Mouse (Mus musculus) kidney, embryonic 14.5 days (tissue): ENCODE results near the gene Cacng5. TPM values are rescaled to one million over a fixed set of nuclear protein-coding genes. Genes with fewer than 3 reads are reported as not detected.

Source experiments
- ATAC-seq: fragments of 200-750 bp; cut with Nextera tagmentation; 2 replicates; pipeline ENCODE4 v1.8.0; 2017; ENCODE audit warnings: moderate number of reproducible peaks, mild to moderate bottlenecking, moderate TSS enrichment, moderate library complexity; ENCODE audit not compliant: low FRiP score, low TSS enrichment
- H3K27ac ChIP-seq: fragments of 300-500 bp; sonication (generic); 2 replicates; pipeline ENCODE4 v1.5.1; 2014; ENCODE audit warnings: low read depth, mild to moderate bottlenecking, low read length, moderate library complexity, mixed read lengths
- H3K27me3 ChIP-seq: fragments of 300-500 bp; sonication (generic); 2 replicates; pipeline ENCODE4 v1.6.1; 2014; ENCODE audit warnings: mild to moderate bottlenecking, low read length; ENCODE audit not compliant: control insufficient read depth, insufficient read depth
- H3K36me3 ChIP-seq: fragments of 300-500 bp; sonication (generic); 2 replicates; pipeline ENCODE4 v1.6.1; 2014; ENCODE audit warnings: low read length, mixed read lengths; ENCODE audit not compliant: control insufficient read depth, insufficient read depth
- H3K4me1 ChIP-seq: fragments of 300-500 bp; sonication (generic); 2 replicates; pipeline ENCODE4 v1.6.1; 2014; ENCODE audit warnings: low read length, mixed read lengths; ENCODE audit not compliant: control insufficient read depth, insufficient read depth
- H3K4me2 ChIP-seq: fragments of 300-500 bp; sonication (generic); replicated peaks from 2 replicates; pipeline ENCODE4 v1.6.1; 2014; ENCODE audit warnings: low read depth, mild to moderate bottlenecking, low read length
- H3K4me3 ChIP-seq: fragments of 300-500 bp; sonication (generic); 2 replicates; pipeline ENCODE4 v1.5.1; 2014; ENCODE audit warnings: mild to moderate bottlenecking, low read length
- H3K9ac ChIP-seq: fragments of 300-500 bp; sonication (generic); 2 replicates; pipeline ENCODE4 v1.6.1; 2014; ENCODE audit warnings: low read depth, mild to moderate bottlenecking, low read length, moderate library complexity
- H3K9me3 ChIP-seq: fragments of 300-500 bp; sonication (generic); 2 replicates; pipeline ENCODE4 v1.6.1; 2016; ENCODE audit warnings: low read length; ENCODE audit not compliant: control insufficient read depth
- WGBS: fragments of 180-500 bp; shearing (Covaris S2); extraction: QIAGEN DNeasy Blood & Tissue Kit; methylation state at CpG from one replicate; pipeline ENCODE4 v1.1.7; 2014; 5-methylcytosine and 5-hydroxymethylcytosine counted together
- polyA plus RNA-seq: library from polyadenylated mRNA; unstranded; fragments of >200 nt; fragmentation: Nextera tagmentation; extraction: Ambion mirVana; gene quantifications from 2 replicates; pipeline ENCODE4 v1.2.1, GENCODE M21; 2014

Gene Cacng5
- polyA plus RNA-seq, 1 experiment from 2014 or later: not detected

- Histone ChIP-seq H3K4me1 (no peaks in the 10 kb centered on the region), H3K27ac (no peak overlapping the region), H3K4me3 (no peak overlapping the region), H3K27me3 (no peaks in the 10 kb centered on the region), H3K9ac (no peak overlapping the region), H3K36me3 (no peaks in the 10 kb centered on the region), H3K4me2 (no peak overlapping the region), H3K9me3 (no peaks in the 10 kb centered on the region)
- no peak for ATAC-seq
- WGBS: 39% methylated on average over 4 of the region's 4 CpGs
Measured at GRCm38 (mm10) chr11:107900470-107900869, 14.4 kb downstream of the Cacng5 start.

DNA sequence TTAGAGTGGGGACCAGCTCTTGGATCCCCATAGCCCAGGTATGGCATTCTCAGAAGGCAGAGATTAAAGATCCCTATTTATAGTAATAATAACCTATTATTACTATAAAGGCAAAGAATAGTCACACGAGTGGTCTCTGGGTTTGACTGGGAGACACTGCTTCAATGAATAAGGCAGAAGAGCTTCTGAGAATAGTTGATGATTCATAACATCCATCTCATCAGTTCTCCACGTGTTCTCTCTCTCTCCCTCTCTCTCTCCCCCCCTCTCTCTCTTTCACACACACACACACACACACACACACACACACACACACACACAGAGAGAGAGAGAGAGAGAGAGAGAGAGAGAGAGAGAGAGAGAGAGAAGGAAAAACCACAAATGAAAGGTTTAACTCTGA is 16.2 kb downstream of the Cacng5 start:
- Histone ChIP-seq H3K9ac (no peak overlapping the region), H3K36me3 (no peaks in the 10 kb centered on the region), H3K27me3 (no peaks in the 10 kb centered on the region), H3K4me2 (no peak overlapping the region), H3K9me3 (no peaks in the 10 kb centered on the region), H3K27ac (no peak overlapping the region), H3K4me1 (no peaks in the 10 kb centered on the region), H3K4me3 (no peak overlapping the region)
- 64% methylated on average over 2 of the region's 2 CpGs for WGBS
- ATAC-seq: no peak

GRCm38 (mm10) chr11:107895635-107896034 is 19.2 kb downstream of the Cacng5 start:
- WGBS: 58% methylated on average over 4 of the region's 4 CpGs

DNA sequence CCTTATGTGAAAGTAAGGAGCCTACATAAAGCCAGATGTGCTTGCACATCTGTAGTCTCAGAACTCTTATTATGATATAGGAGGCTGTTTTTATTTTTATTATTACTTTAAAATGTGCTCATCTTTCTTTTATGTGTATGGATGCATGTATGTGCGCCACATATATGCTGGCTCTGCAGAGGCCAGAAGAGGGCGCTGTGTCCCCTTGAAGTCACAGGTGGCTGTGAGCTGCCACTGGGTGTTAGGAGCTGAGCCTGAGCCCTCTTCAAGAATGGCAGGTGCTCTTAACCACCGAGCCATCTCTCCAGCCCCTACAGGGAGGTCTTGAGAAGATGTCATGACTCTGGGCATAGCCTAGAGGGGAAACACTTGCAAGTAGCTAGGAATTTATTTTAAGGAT is 23.5 kb downstream of the Cacng5 start:
- Histone ChIP-seq H3K36me3 (no peaks in the 10 kb centered on the region), H3K4me3 (no peak overlapping the region), H3K9ac (no peak overlapping the region), H3K27ac (no peak overlapping the region), H3K27me3 (no peaks in the 10 kb centered on the region), H3K9me3 (no peaks in the 10 kb centered on the region), H3K4me2 (no peak overlapping the region), H3K4me1 (no peaks in the 10 kb centered on the region)
- WGBS: 90% methylated on average over 3 of the region's 3 CpGs
- no peak for ATAC-seq

More at GRCm38 (mm10) chr11:107895635-107896034, 19.2 kb downstream of the Cacng5 start:
- no peaks in the 10 kb centered on the region for H3K36me3 ChIP-seq
- H3K9ac ChIP-seq: no peak overlapping the region
- ATAC-seq: no peak
- no peak overlapping the region for H3K4me2 ChIP-seq
- H3K9me3 ChIP-seq: no peaks in the 10 kb centered on the region
- H3K27me3 ChIP-seq: no peaks in the 10 kb centered on the region
- no peak overlapping the region for H3K4me3 ChIP-seq
- H3K4me1 ChIP-seq: no peaks in the 10 kb centered on the region
- H3K27ac ChIP-seq: no peak overlapping the region

- H3K9me3 ChIP-seq: no peaks in the 10 kb centered on the region
- no peak overlapping the region for H3K4me2 ChIP-seq
- ATAC-seq: no peak
- no peak overlapping the region for H3K4me3 ChIP-seq
- no peak overlapping the region for H3K9ac ChIP-seq
- no peaks in the 10 kb centered on the region for H3K36me3 ChIP-seq
- 89% methylated on average over 6 of the region's 6 CpGs for whole genome bisulfite sequencing
- no peaks in the 10 kb centered on the region for H3K27me3 ChIP-seq
- no peaks in the 10 kb centered on the region for H3K4me1 ChIP-seq
- no peak overlapping the region for H3K27ac ChIP-seq
Measured at GRCm38 (mm10) chr11:107887342-107887741, 27.5 kb downstream of the Cacng5 start.

GRCm38 (mm10) chr11:107876840-107877239 is 38.0 kb downstream of the Cacng5 start:
- Histone ChIP-seq H3K27ac (no peak overlapping the region), H3K27me3 (no peaks in the 10 kb centered on the region), H3K4me2 (no peak overlapping the region), H3K4me3 (no peak overlapping the region), H3K9me3 (peaks cover 4% of the 10 kb centered on the region; the same call in 1 of the 2 replicates), H3K36me3 (no peaks in the 10 kb centered on the region), H3K9ac (no peak overlapping the region), H3K4me1 (no peaks in the 10 kb centered on the region)
- no peak for ATAC-seq
- 68% methylated on average over 5 of the region's 5 CpGs for WGBS

- Histone ChIP-seq H3K9ac (no peak overlapping the region), H3K9me3 (peaks cover 4% of the 10 kb centered on the region; the same call in 1 of the 2 replicates), H3K4me3 (no peak overlapping the region), H3K4me1 (no peaks in the 10 kb centered on the region), H3K27ac (no peak overlapping the region), H3K4me2 (no peak overlapping the region), H3K36me3 (no peaks in the 10 kb centered on the region), H3K27me3 (no peaks in the 10 kb centered on the region)
- no peak for ATAC-seq
- WGBS: 88% methylated on average over 18 of the region's 18 CpGs
Measured at GRCm38 (mm10) chr11:107875861-107876494, 38.9 kb downstream of the Cacng5 start.

DNA sequence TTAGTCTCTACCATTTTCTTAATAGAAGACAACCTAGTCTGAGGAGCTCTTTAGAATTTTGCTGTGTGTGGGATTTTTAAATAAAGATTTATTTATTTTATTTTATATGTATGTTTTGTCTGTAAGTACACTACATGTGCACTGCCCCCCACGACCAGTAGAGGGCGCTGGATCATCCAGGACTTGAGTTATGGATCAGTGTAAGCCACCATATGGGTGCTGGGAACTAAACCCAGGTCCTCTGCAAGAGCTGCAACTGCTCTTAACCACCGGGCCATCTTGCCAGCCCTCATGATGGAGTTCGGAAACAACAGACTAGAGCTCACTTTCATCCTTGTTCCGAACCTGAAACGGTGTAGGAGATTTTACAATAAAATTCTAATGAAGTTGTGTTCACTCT is 42.1 kb downstream of the Cacng5 start:
- peaks cover 4% of the 10 kb centered on the region; the same call in 1 of the 2 replicates for H3K9me3 ChIP-seq
- H3K36me3 ChIP-seq: no peaks in the 10 kb centered on the region
- no peak overlapping the region for H3K9ac ChIP-seq
- whole genome bisulfite sequencing: 64% methylated on average over 6 of the region's 6 CpGs
- H3K4me1 ChIP-seq: no peaks in the 10 kb centered on the region
- no peak overlapping the region for H3K27ac ChIP-seq
- no peaks in the 10 kb centered on the region for H3K27me3 ChIP-seq
- no peak for ATAC-seq
- no peak overlapping the region for H3K4me2 ChIP-seq
- no peak overlapping the region for H3K4me3 ChIP-seq

GRCm38 (mm10) chr11:107867509-107867908 is 47.3 kb downstream of the Cacng5 start:
- Histone ChIP-seq H3K4me3 (no peak overlapping the region), H3K27me3 (no peaks in the 10 kb centered on the region), H3K27ac (no peak overlapping the region), H3K4me1 (no peaks in the 10 kb centered on the region), H3K4me2 (no peak overlapping the region), H3K36me3 (no peaks in the 10 kb centered on the region), H3K9ac (no peak overlapping the region), H3K9me3 (no peaks in the 10 kb centered on the region)
- no peak for ATAC-seq
- 79% methylated on average over 8 of the region's 8 CpGs for WGBS
